Mouse (Mus musculus): Measurements from ENCODE around the gene Actr8.

The Actr8 gene

GRCm38 (mm10) chr14:29978254-29979204, at the start of gene Actr8:
TSS of gene Actr8 (plus strand) at chr14:29978337.
- peak; percentile 95 for DNase-seq (ENCODE audit: low spot score)

GRCm38 (mm10) chr14:29928966-29929365, 49.2 kb upstream of the Actr8 start:
- no peak for DNase-seq (ENCODE audit: low spot score)

GRCm38 (mm10) chr14:29935516-29935915, 42.6 kb upstream of the Actr8 start:
- DNase-seq (ENCODE audit: low spot score), result no peak

- no peak for DNase-seq (ENCODE audit: low spot score)
Observed at GRCm38 (mm10) chr14:29937466-29937865, 40.7 kb upstream of the Actr8 start.

- peak; percentile 32 for DNase-seq (ENCODE audit: low spot score)
Observed at GRCm38 (mm10) chr14:29939600-29940312, 38.4 kb upstream of the Actr8 start.

- peak; percentile 34 for DNase-seq (ENCODE audit: low spot score)
Observed at GRCm38 (mm10) chr14:29940313-29940812, 37.8 kb upstream of the Actr8 start.

GRCm38 (mm10) chr14:29940877-29941276, 37.3 kb upstream of the Actr8 start:
- DNase-seq (ENCODE audit: low spot score), result peak; percentile 77

GRCm38 (mm10) chr14:29946761-29947309, 31.3 kb upstream of the Actr8 start:
- DNase-seq (ENCODE audit: low spot score), result no peak

- no peak for DNase-seq (ENCODE audit: low spot score)
Observed at GRCm38 (mm10) chr14:29950805-29951204, 27.3 kb upstream of the Actr8 start.

GRCm38 (mm10) chr14:29957393-29957792, 20.7 kb upstream of the Actr8 start:
- no peak for DNase-seq (ENCODE audit: low spot score)

GRCm38 (mm10) chr14:29967611-29968010, 10.5 kb upstream of the Actr8 start:
- DNase-seq (ENCODE audit: low spot score), result no peak

GRCm38 (mm10) chr14:29968075-29968821, 9.9 kb upstream of the Actr8 start, which contains the start of gene Selenok:
TSS of gene Selenok (plus strand) at chr14:29968308.
- peak; percentile 100 for DNase-seq (ENCODE audit: low spot score)

GRCm38 (mm10) chr14:29971446-29971845, 6.7 kb upstream of the Actr8 start:
- DNase-seq (ENCODE audit: low spot score), result no peak

- DNase-seq (ENCODE audit: low spot score), result no peak
Observed at GRCm38 (mm10) chr14:29971993-29972392, 6.1 kb upstream of the Actr8 start.

- no peak for DNase-seq (ENCODE audit: low spot score)
Observed at GRCm38 (mm10) chr14:29976927-29977326, 1.2 kb upstream of the Actr8 start.

- DNase-seq (ENCODE audit: low spot score), result peak; percentile 35
Observed at GRCm38 (mm10) chr14:29980447-29981205, 2.5 kb downstream of the Actr8 start.

- DNase-seq (ENCODE audit: low spot score), result no peak
Observed at GRCm38 (mm10) chr14:29986096-29986495, 8.0 kb downstream of the Actr8 start.

GRCm38 (mm10) chr14:29987276-29987675, 9.1 kb downstream of the Actr8 start:
- DNase-seq (ENCODE audit: low spot score), result no peak

- DNase-seq (ENCODE audit: low spot score), result no peak
Observed at GRCm38 (mm10) chr14:29987739-29988138, 9.6 kb downstream of the Actr8 start.

- no peak for DNase-seq (ENCODE audit: low spot score)
Observed at GRCm38 (mm10) chr14:29988337-29988736, 10.2 kb downstream of the Actr8 start.

GRCm38 (mm10) chr14:29994976-29995375, 16.8 kb downstream of the Actr8 start:
- peak; percentile 73 for DNase-seq (ENCODE audit: low spot score)

All from embryo, embryonic 10.5 days (tissue).